In the genomic region with DNA sequence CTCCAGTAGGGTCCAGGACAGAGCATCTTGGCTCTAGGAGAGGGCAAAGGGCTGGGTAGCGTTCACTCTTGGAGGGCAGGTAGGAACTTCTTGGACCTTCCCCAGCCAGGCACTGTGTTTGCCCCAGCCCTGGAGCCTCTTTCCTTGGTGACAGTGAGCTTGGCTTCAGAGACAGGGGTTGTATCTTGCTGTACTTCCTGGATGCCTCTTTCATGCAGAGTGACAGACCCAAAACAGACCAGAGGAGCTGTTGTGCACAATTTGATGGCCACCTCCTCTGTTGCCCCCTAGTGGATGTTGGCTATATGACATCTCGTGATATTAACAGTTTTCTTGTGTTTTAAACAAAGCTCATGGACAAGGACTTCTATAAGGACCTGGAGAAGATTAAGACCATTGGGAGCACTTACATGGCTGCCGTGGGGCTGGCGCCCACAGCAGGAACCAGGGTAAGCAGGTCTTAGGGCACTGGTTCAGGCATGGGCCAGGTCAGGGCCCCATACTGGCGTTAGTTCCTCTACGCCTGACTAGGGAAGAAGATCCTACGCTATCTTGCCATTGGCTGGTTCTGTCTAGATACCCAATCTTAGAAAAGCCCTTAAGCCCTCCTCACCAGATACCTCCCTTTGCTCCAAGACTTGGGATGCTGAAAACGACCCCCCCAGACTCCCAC, we compare ENCODE assay signal across 9 mouse cellular contexts. TPM values are rescaled to one million over a fixed set of nuclear protein-coding genes. Genes with fewer than 3 reads are reported as not detected.
DNase-seq lines count a peak whose midpoint lies in the region; ATAC-seq lines count a peak whose summit lies in the region.
"Had no signal": no experiment of that assay in that cellular context is flagged by ENCODE, and none has a peak within 500 bp of the region (broad histone marks: within the 10 kb centered on the region; RNA-seq: fewer than 3 reads in every experiment).

No protein-coding gene starts in this region.

- H3K9me3 ChIP-seq in hindbrain, embryonic 13.5 days, result no peaks in the 10 kb centered on the region
- no peaks in the 10 kb centered on the region for H3K9me3 ChIP-seq in limb, embryonic 12.5 days
- H3K9me3 ChIP-seq: heart, embryonic 13.5 days had no signal

- H3K27ac ChIP-seq in hindbrain, embryonic 13.5 days, result 0 out of 2 replicates have a peak overlapping the region, but pooled peaks have one; percentile 69
- H3K27ac ChIP-seq in limb, embryonic 12.5 days, result no peak overlapping the region

- H3K36me3 ChIP-seq in hindbrain, embryonic 13.5 days, result peaks cover 10% of the 10 kb centered on the region
- H3K36me3 ChIP-seq in limb, embryonic 12.5 days, result no peaks in the 10 kb centered on the region
- H3K36me3 ChIP-seq: heart, embryonic 13.5 days had no signal

- no peak overlapping the region for H3K4me2 ChIP-seq in hindbrain, embryonic 13.5 days
- H3K4me2 ChIP-seq in limb, embryonic 12.5 days, result no peak overlapping the region
- H3K4me2 ChIP-seq: heart, embryonic 13.5 days had no signal

- 83% methylated on average over 8 of the region's 8 CpGs for WGBS in hindbrain, embryonic 13.5 days
- WGBS in limb, embryonic 12.5 days, result 75% methylated on average over 8 of the region's 8 CpGs

- H3K4me1 ChIP-seq in hindbrain, embryonic 13.5 days (replicated peaks), result peaks cover 25% of the 10 kb centered on the region
- peaks cover 8% of the 10 kb centered on the region; the same call in 1 of the 2 replicates for H3K4me1 ChIP-seq in limb, embryonic 12.5 days (replicated peaks)

- H3K27me3 ChIP-seq in hindbrain, embryonic 13.5 days, result no peaks in the 10 kb centered on the region
- H3K27me3 ChIP-seq in limb, embryonic 12.5 days, result no peaks in the 10 kb centered on the region
- H3K27me3 ChIP-seq: heart, embryonic 13.5 days had no signal

- peak; percentile 42 to 57 for DNase-seq in right cerebral cortex, adult 2 months (ENCODE audit: low spot score in 2 of 2)
- no peak for DNase-seq in right cerebral cortex, postnatal 10 days (ENCODE audit: low spot score in 2 of 2)
- peak; percentile 14 for DNase-seq in c-Kit-positive CD71-positive TER-119-positive erythroid progenitor cells, embryonic 14.5 days (ENCODE audit: low spot score)
- DNase-seq in retina, adult 2 months (ENCODE audit: low read depth, low spot score), result peak; percentile 22
- no peak for DNase-seq in gastrocnemius, postnatal 4 days (ENCODE audit: low spot score in 2 of 2)

- ATAC-seq in hindbrain, embryonic 13.5 days (ENCODE audit: low FRiP score), result peak; percentile 37; the same call in 1 of the 2 replicates
- peak; percentile 44; the same call in 1 of the 2 replicates for ATAC-seq in limb, embryonic 12.5 days (ENCODE audit: insufficient number of reproducible peaks, insufficient read depth, low FRiP score, low TSS enrichment, low read depth)

- no peak overlapping the region for H3K4me3 ChIP-seq in hindbrain, embryonic 13.5 days
- H3K4me3 ChIP-seq in limb, embryonic 12.5 days (replicated peaks), result no peak overlapping the region
- H3K4me3 ChIP-seq: heart, embryonic 13.5 days had no signal

- no peak overlapping the region for H3K9ac ChIP-seq in hindbrain, embryonic 13.5 days
- no peak overlapping the region for H3K9ac ChIP-seq in limb, embryonic 12.5 days (replicated peaks)
- H3K9ac ChIP-seq: heart, embryonic 13.5 days had no signal

RNA-seq across cellular contexts. Expression of gene Gm11985, which starts 26.7 kb away (rescaled TPM):
- polyA plus RNA-seq in hindbrain, embryonic 13.5 days (2015; fragmentation: Nextera tagmentation; extraction: Ambion mirVana), result not detected in 2 replicates
- not detected in 2 replicates for polyA plus RNA-seq in limb, embryonic 12.5 days (2016; fragmentation: Nextera tagmentation; extraction: Ambion mirVana)
- total RNA-seq in gastrocnemius, postnatal 4 days (2021), result not detected
- polyA plus RNA-seq: heart, embryonic 13.5 days; spleen, adult 2 months had no signal

RNA-seq across cellular contexts. Expression of gene Igfbp1, which starts 35.9 kb away (rescaled TPM):
- polyA plus RNA-seq in hindbrain, embryonic 13.5 days (2015; fragmentation: Nextera tagmentation; extraction: Ambion mirVana), result 0.10 TPM in 1 of 2 replicates, not detected in the other
- polyA plus RNA-seq in limb, embryonic 12.5 days (2016; fragmentation: Nextera tagmentation; extraction: Ambion mirVana), result 1.3 and 1.5 TPM in 2 replicates
- total RNA-seq in gastrocnemius, postnatal 4 days (2021), result 1 to 10 TPM in 1 of 2 experiments, under 1 TPM in 1; 0.29 to 2.8 TPM
- polyA plus RNA-seq: spleen, adult 2 months had no signal

RNA-seq across cellular contexts. Expression of gene Igfbp3, which starts 52.1 kb away (rescaled TPM):
- polyA plus RNA-seq in hindbrain, embryonic 13.5 days (2015; fragmentation: Nextera tagmentation; extraction: Ambion mirVana), result 13.8 and 14.1 TPM in 2 replicates
- 122 and 126 TPM in 2 replicates for polyA plus RNA-seq in limb, embryonic 12.5 days (2016; fragmentation: Nextera tagmentation; extraction: Ambion mirVana)
- 100 to 1,000 TPM; 149 to 168 TPM for total RNA-seq in gastrocnemius, postnatal 4 days (2021)

Comparison
In these comparisons a context has a peak if more than half of its experiments do, and no peak if none do; other contexts are left out.
1. DNase-seq: peak in right cerebral cortex, adult 2 months (2 of 2), c-Kit-positive CD71-positive TER-119-positive erythroid progenitor cells, embryonic 14.5 days (single experiment) and retina, adult 2 months (single experiment); none in right cerebral cortex, postnatal 10 days (0 of 2) and gastrocnemius, postnatal 4 days (0 of 2).